Mouse (Mus musculus): ENCODE measurements around the gene Cd320. TPM values are rescaled to one million over a fixed set of nuclear protein-coding genes. Genes with fewer than 3 reads are reported as not detected.

Cd320 gene
- polyA plus RNA-seq (2016; fragmentation: Nextera tagmentation; extraction: Ambion mirVana), result 59.8 and 63.5 TPM in 2 replicates

DNA sequence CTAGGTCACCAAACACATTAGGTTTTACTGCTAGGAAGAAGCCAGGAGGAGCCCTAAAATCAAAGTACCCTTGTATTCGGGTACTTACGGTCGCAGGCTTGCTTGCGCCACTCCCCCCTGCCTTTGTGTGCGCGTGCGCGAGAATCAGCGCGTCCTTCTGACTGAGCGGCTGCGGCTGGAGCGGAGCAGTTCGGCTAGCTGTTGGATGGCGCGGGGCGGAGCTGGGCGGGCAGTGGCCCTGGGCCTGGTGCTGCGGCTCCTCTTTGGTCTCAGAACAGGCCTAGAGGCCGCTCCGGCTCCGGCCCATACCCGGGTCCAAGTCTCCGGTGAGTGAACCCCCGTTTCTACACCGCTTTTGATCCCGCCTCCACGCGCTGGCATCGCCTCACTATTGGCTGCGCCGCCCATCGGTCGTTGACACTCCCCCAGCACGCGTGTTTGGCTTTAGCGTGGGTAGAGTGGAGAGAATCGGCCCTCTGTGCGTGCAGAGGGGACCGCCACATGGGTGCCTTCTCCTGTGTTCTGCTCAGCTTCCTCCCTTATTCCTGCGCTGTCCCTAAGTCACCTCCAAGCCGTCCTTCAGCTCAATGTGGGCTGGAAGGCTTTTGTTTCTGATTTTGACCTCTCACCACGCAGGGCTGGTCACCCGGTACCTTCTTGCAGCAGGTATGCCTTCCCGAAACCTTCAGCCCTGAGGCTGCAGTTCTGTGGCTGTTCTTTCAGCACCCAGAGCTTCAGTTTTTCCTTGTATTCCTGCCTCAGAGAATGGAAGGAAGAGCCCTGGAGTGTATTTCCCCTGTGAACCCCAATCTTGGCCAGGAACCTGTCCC lies at the start of gene Cd320:
TSS of gene Cd320 (plus strand) at position 126 of the 830 bp plus-strand sequence.
- peak; percentile 93 for ATAC-seq (ENCODE audit: low FRiP score, low read depth)
- under 1% methylated on average over 45 of the region's 45 CpGs for WGBS
- H3K4me1 ChIP-seq, result peaks cover 13% of the 10 kb centered on the region
- peak within 1 kb of the TSS; percentile 86 for H3K4me2 ChIP-seq (replicated peaks)
- H3K27me3 ChIP-seq, result no peaks in the 10 kb centered on the region
- peak within 1 kb of the TSS; percentile 68 for H3K27ac ChIP-seq (replicated peaks)
- peak within 1 kb of the TSS; percentile 74 for H3K9ac ChIP-seq (replicated peaks)
- H3K36me3 ChIP-seq, result peaks cover 30% of the 10 kb centered on the region
- peak within 1 kb of the TSS; percentile 84 for H3K4me3 ChIP-seq
- H3K9me3 ChIP-seq, result no peaks in the 10 kb centered on the region

GRCm38 (mm10) chr17:33798306-33798705 lies 44.6 kb upstream of the Cd320 start:
- H3K9me3 ChIP-seq, result no peaks in the 10 kb centered on the region
- no peak overlapping the region for H3K9ac ChIP-seq (replicated peaks)
- no peak overlapping the region for H3K27ac ChIP-seq (replicated peaks)
- H3K4me1 ChIP-seq, result no peaks in the 10 kb centered on the region
- no peak overlapping the region for H3K4me2 ChIP-seq (replicated peaks)
- ATAC-seq (ENCODE audit: low FRiP score, low read depth), result no peak
- no peak overlapping the region for H3K4me3 ChIP-seq
- no peaks in the 10 kb centered on the region for H3K36me3 ChIP-seq
- no peaks in the 10 kb centered on the region for H3K27me3 ChIP-seq
- 67% methylated on average over 3 of the region's 3 CpGs for WGBS

- no peak overlapping the region for H3K27ac ChIP-seq (replicated peaks)
- no peak overlapping the region for H3K9ac ChIP-seq (replicated peaks)
- no peaks in the 10 kb centered on the region for H3K4me1 ChIP-seq
- H3K9me3 ChIP-seq, result no peaks in the 10 kb centered on the region
- no peaks in the 10 kb centered on the region for H3K36me3 ChIP-seq
- H3K4me2 ChIP-seq (replicated peaks), result no peak overlapping the region
- WGBS, result 92% methylated on average over 1 of the region's 1 CpGs
- H3K4me3 ChIP-seq, result no peak overlapping the region
- H3K27me3 ChIP-seq, result peaks cover under 1% of the 10 kb centered on the region; the same call in 1 of the 2 replicates
- no peak for ATAC-seq (ENCODE audit: low FRiP score, low read depth)
Observed at GRCm38 (mm10) chr17:33799277-33799676, 43.6 kb upstream of the Cd320 start.

- Histone ChIP-seq H3K4me1 (no peaks in the 10 kb centered on the region), H3K27me3 (peaks cover 6% of the 10 kb centered on the region), H3K4me3 (no peak overlapping the region), H3K4me2 (replicated peaks) (no peak overlapping the region), H3K36me3 (no peaks in the 10 kb centered on the region), H3K27ac (replicated peaks) (no peak overlapping the region), H3K9ac (replicated peaks) (no peak overlapping the region), H3K9me3 (no peaks in the 10 kb centered on the region)
- WGBS, result 0% methylated on average over 2 of the region's 2 CpGs
- no peak for ATAC-seq (ENCODE audit: low FRiP score, low read depth)
Observed at GRCm38 (mm10) chr17:33802221-33802620, 40.7 kb upstream of the Cd320 start.

GRCm38 (mm10) chr17:33804205-33804604 lies 38.7 kb upstream of the Cd320 start:
- Histone ChIP-seq H3K9me3 (no peaks in the 10 kb centered on the region), H3K36me3 (no peaks in the 10 kb centered on the region), H3K9ac (replicated peaks) (no peak overlapping the region), H3K27me3 (peaks cover 6% of the 10 kb centered on the region), H3K4me3 (no peak overlapping the region), H3K4me1 (no peaks in the 10 kb centered on the region), H3K4me2 (replicated peaks) (no peak overlapping the region), H3K27ac (replicated peaks) (no peak overlapping the region)
- ATAC-seq (ENCODE audit: low FRiP score, low read depth), result no peak
- WGBS, result 65% methylated on average over 4 of the region's 4 CpGs

DNA sequence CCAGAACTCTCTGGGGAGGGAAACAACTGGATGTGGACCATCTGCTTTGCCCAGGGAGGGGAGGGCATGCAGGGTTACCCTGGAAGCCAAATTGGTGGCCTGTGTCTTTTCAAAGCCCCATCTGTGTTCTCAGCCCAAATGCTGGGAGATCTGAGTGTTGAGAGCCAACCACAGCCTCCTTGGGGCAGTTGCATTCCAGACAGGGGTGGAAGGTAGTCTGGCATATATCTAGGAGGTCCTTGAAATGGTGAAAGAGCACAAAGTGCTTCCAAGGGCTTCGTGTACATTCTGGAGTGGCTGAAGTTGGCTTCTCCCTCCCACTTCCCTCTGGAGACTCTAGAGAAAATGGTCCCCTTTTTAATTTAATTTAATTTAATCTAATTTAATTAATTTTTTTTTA lies 38.1 kb upstream of the Cd320 start:
- Histone ChIP-seq H3K27me3 (peaks cover 6% of the 10 kb centered on the region), H3K4me3 (no peak overlapping the region), H3K4me2 (replicated peaks) (no peak overlapping the region), H3K36me3 (no peaks in the 10 kb centered on the region), H3K9me3 (no peaks in the 10 kb centered on the region), H3K4me1 (no peaks in the 10 kb centered on the region), H3K27ac (replicated peaks) (no peak overlapping the region), H3K9ac (replicated peaks) (no peak overlapping the region)
- ATAC-seq (ENCODE audit: low FRiP score, low read depth), result no peak
- WGBS, result 80% methylated on average over 1 of the region's 1 CpGs

GRCm38 (mm10) chr17:33807181-33807888 lies 35.6 kb upstream of the Cd320 start:
- Histone ChIP-seq H3K9me3 (no peaks in the 10 kb centered on the region), H3K36me3 (no peaks in the 10 kb centered on the region), H3K27me3 (peaks cover 18% of the 10 kb centered on the region), H3K4me3 (no peak overlapping the region), H3K27ac (replicated peaks) (no peak overlapping the region), H3K9ac (replicated peaks) (no peak overlapping the region), H3K4me2 (replicated peaks) (no peak overlapping the region), H3K4me1 (peaks cover 8% of the 10 kb centered on the region)
- 63% methylated on average over 8 of the region's 9 CpGs for WGBS
- no peak for ATAC-seq (ENCODE audit: low FRiP score, low read depth)

DNA sequence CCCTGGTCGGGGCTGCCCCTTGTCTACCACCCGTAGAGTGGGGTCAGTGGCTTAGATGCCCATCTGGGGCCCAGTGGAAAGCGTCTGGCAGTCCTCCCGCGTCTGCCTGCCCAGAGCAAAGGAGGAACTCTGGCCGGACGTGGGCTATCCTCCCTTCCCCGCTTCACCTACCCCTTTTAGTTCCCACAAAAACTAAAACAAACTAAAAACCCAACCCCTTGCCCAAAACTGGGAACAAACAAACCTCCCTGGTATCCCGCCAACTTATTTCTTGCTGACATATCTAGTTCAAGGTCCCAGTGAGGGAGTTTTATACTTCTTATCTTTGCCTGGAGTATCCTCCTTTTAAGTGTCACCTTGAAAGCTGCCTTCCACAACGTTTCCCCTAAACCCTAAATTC lies 34.7 kb upstream of the Cd320 start:
- WGBS, result 44% methylated on average over 10 of the region's 10 CpGs
- H3K9ac ChIP-seq (replicated peaks), result no peak overlapping the region
- no peak for ATAC-seq (ENCODE audit: low FRiP score, low read depth)

GRCm38 (mm10) chr17:33810334-33811141 lies 32.4 kb upstream of the Cd320 start, which contains the start of gene Kank3:
Gene Kank3 (plus strand): TSS chr17:33810519.
- 2% methylated on average over 36 of the region's 36 CpGs for WGBS
- Histone ChIP-seq H3K27ac (replicated peaks) (no peak within 1 kb of the TSS), H3K4me2 (replicated peaks) (peak within 1 kb of the TSS; percentile 62), H3K9me3 (no peaks in the 10 kb centered on the region), H3K9ac (replicated peaks) (peak within 1 kb of the TSS; percentile 49), H3K27me3 (peaks cover 12% of the 10 kb centered on the region), H3K36me3 (no peaks in the 10 kb centered on the region), H3K4me3 (peak within 1 kb of the TSS; percentile 45), H3K4me1 (peaks cover 8% of the 10 kb centered on the region)
- ATAC-seq (ENCODE audit: low FRiP score, low read depth), result peak; percentile 99

More for the DNA sequence above, 34.7 kb upstream of the Cd320 start:
- H3K36me3 ChIP-seq, result no peaks in the 10 kb centered on the region
- H3K4me3 ChIP-seq, result no peak overlapping the region
- H3K27ac ChIP-seq (replicated peaks), result no peak overlapping the region
- no peaks in the 10 kb centered on the region for H3K9me3 ChIP-seq
- peaks cover 18% of the 10 kb centered on the region for H3K27me3 ChIP-seq
- H3K4me2 ChIP-seq (replicated peaks), result no peak overlapping the region
- H3K4me1 ChIP-seq, result peaks cover 8% of the 10 kb centered on the region

- Histone ChIP-seq H3K4me2 (replicated peaks) (peak overlapping the region; percentile 62), H3K36me3 (no peaks in the 10 kb centered on the region), H3K27ac (replicated peaks) (no peak overlapping the region), H3K4me3 (peak overlapping the region; percentile 45), H3K9me3 (no peaks in the 10 kb centered on the region), H3K4me1 (peaks cover 8% of the 10 kb centered on the region), H3K9ac (replicated peaks) (0 out of 2 replicates have a peak overlapping the region, but pooled peaks have one; percentile 49), H3K27me3 (peaks cover 12% of the 10 kb centered on the region)
- WGBS, result 36% methylated on average over 7 of the region's 7 CpGs
- ATAC-seq (ENCODE audit: low FRiP score, low read depth), result no peak
Observed at GRCm38 (mm10) chr17:33811142-33811516, 31.8 kb upstream of the Cd320 start.

GRCm38 (mm10) chr17:33812475-33812874 lies 30.4 kb upstream of the Cd320 start:
- Histone ChIP-seq H3K9me3 (no peaks in the 10 kb centered on the region), H3K9ac (replicated peaks) (no peak overlapping the region), H3K27me3 (peaks cover 12% of the 10 kb centered on the region), H3K4me1 (peaks cover 13% of the 10 kb centered on the region), H3K36me3 (no peaks in the 10 kb centered on the region), H3K4me3 (no peak overlapping the region), H3K4me2 (replicated peaks) (no peak overlapping the region), H3K27ac (replicated peaks) (no peak overlapping the region)
- ATAC-seq (ENCODE audit: low FRiP score, low read depth), result no peak
- WGBS, result 76% methylated on average over 3 of the region's 3 CpGs

Data from midbrain, embryonic 12.5 days (tissue).